Mouse (Mus musculus) kidney, adult 2 months (tissue): Measurements from ENCODE around the gene Lgals4. TPM values are rescaled to one million over a fixed set of nuclear protein-coding genes. Genes with fewer than 3 reads are reported as not detected.

Experiments used
- DNase-seq: peaks from one replicate; pipeline ENCODE4 v3.0.0; 2021
- H3K27ac ChIP-seq: fragments of 200-500 bp; 2 replicates; pipeline ENCODE4 v1.5.1; 2012; ENCODE audit warnings: low read depth, low read length, control low read depth, inconsistent platforms; ENCODE audit not compliant: insufficient read depth
- H3K27me3 ChIP-seq: fragments of 200-500 bp; replicated peaks from 2 replicates; pipeline ENCODE4 v1.6.1; 2012; ENCODE audit warnings: mild to moderate bottlenecking, moderate library complexity, low read length, inconsistent platforms; ENCODE audit not compliant: control insufficient read depth, insufficient read depth
- H3K36me3 ChIP-seq: fragments of 200-500 bp; 2 replicates; pipeline ENCODE4 v1.6.1; 2012; ENCODE audit warnings: mild to moderate bottlenecking, moderate library complexity, low read length, inconsistent platforms; ENCODE audit not compliant: control insufficient read depth, insufficient read depth
- H3K4me1 ChIP-seq: fragments of 200-500 bp; 2 replicates; pipeline ENCODE4 v1.6.1; 2011; ENCODE audit warnings: low read length; ENCODE audit not compliant: control insufficient read depth, insufficient read depth
- H3K4me3 ChIP-seq: fragments of 200-500 bp; 2 replicates; pipeline ENCODE4 v1.5.1; 2011; ENCODE audit warnings: mild to moderate bottlenecking, low read depth, low read length, control low read depth; ENCODE audit not compliant: insufficient read depth
- CTCF ChIP-seq: fragments of 200-500 bp; conservative IDR thresholded peaks from 2 replicates; pipeline ENCODE4 v1.5.1; 2011; ENCODE audit warnings: low read depth, mild to moderate bottlenecking, control low read depth, low read length, moderate library complexity, mixed read lengths; ENCODE audit not compliant: insufficient read depth, insufficient read length
- POLR2A ChIP-seq: fragments of 200-500 bp; IDR thresholded peaks from one replicate; pipeline ENCODE4 v1.6.1; 2011; ENCODE audit warnings: low read depth, low read length, control low read depth
- WGBS: fragments of 180-500 bp; shearing (Covaris S2); methylation state at CpG from one replicate; pipeline ENCODE4 v1.1.7; 2018; 5-methylcytosine and 5-hydroxymethylcytosine counted together
- polyA plus RNA-seq: library from polyadenylated mRNA; depleted of rRNA; stranded (reverse); fragments of >200 nt; gene quantifications from 2 replicates; pipeline ENCODE4 v1.2.3, GENCODE M21; 2012

The Lgals4 gene
- polyA plus RNA-seq, 1 experiment = 22.8 TPM

DNA sequence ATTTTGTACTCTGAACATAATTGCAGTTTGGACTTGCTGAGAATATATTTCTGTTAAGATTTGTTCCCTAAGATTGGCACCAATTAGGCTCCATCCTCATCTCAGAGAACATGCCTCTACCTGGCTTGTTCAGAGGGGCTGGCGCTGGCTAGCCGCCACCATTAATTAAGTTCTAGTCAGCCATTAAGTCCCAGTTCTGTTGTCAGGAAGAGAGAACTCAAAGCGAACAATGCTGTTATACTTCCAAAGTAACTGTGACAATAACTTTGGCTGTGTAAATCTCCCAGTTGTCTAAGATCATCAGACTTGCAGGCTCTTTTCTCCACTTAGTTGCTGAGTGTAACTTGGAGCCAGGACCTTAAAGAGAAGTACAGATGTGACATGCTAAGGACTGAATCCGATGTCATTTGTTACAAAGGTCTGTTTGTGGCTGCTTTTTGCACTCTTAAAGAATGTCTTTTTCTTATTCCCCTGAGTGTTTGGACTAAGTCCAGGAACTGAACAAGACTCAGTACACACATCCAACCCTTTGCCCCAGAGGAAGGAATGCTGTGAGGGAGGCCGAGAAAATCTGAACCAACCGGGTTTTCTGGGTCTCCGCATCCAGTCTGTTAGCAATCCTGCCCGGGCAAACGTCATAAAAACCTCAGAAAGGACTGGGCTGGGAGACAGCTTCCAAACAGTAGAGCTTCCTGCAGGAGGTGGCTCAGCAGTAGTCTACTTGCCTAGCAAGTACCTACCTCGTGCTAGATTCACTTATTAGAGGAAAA is 31.6 kb upstream of the Lgals4 start:
- H3K36me3 ChIP-seq = no peaks in the 10 kb centered on the region
- peak overlapping the region; percentile 97 for H3K27ac ChIP-seq
- no peak overlapping the region for H3K4me3 ChIP-seq
- peak; percentile 91 for DNase-seq
- TF ChIP-seq POLR2A (no peak), CTCF (no peak; the same call in 1 of the 2 replicates)
- WGBS = 5% methylated on average over 10 of the region's 10 CpGs
- H3K4me1 ChIP-seq = peaks cover 32% of the 10 kb centered on the region
- no peaks in the 10 kb centered on the region for H3K27me3 ChIP-seq

DNA sequence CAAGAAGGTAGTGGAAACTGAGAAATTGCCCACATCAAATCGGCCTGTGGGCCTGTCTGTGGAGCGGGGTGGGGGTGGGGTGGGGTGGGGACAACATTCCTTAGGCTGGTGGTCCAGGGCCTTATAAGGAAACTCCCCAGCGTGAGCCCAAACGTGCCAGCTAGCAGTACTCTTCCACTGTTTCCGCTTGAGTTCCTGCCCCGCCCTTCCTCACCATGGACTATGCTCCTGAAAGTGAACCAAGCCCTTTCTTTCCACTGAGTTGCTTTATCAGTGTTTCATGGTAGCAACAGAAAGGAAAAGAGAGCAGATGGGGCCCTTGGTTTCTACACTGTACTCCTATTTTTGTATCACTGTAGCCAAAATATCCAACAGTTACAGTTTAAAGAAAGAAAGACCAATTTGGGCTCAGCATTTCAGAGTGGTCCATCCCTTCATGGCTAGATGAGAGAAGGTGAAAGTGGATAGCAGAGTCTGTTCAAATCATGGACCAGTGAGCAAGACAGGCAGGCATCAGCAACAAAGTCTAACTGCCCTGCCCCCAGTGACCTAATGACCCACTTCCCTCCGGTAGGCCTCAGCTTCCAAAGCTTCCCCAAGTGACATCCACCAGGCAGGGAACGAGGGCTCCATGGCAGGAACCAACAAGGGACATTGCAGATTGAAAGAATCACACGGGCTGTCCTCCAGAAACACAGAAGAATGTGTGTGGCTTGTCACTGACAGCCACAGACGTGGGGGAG is 30.6 kb upstream of the Lgals4 start:
- DNase-seq = peak; percentile 93
- H3K27ac ChIP-seq = peak overlapping the region; percentile 97

DNA sequence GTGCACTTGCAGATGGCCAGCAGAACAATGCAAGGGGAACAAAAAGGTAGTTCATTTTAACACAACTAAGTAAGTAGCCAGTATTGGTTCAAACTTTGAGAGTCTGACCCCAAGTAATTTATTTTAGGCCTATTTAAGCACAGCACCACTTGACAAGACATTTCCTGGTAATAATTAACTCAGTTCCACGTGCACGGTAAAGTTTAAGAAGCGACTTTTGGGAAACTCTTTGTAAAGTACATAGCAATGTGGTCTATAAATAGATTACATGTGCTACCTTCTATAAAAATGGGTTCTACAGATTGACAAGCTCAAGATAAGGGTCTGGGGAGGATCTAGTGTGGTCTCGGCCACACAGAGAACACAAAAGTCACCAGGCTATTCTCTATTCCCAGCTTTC is 29.9 kb upstream of the Lgals4 start:
- Histone ChIP-seq H3K4me3 (no peak overlapping the region), H3K36me3 (no peaks in the 10 kb centered on the region), H3K27me3 (no peaks in the 10 kb centered on the region), H3K27ac (peak overlapping the region; percentile 90), H3K4me1 (peaks cover 40% of the 10 kb centered on the region)
- 12% methylated on average over 4 of the region's 4 CpGs for WGBS
- TF ChIP-seq CTCF = no peak
- DNase-seq = peak; percentile 70

More for the DNA sequence above, 30.6 kb upstream of the Lgals4 start:
- no peak overlapping the region for H3K4me3 ChIP-seq
- H3K27me3 ChIP-seq = no peaks in the 10 kb centered on the region
- WGBS = 5% methylated on average over 10 of the region's 10 CpGs
- TF ChIP-seq CTCF (no peak), POLR2A (no peak)
- peaks cover 38% of the 10 kb centered on the region for H3K4me1 ChIP-seq
- no peaks in the 10 kb centered on the region for H3K36me3 ChIP-seq

DNA sequence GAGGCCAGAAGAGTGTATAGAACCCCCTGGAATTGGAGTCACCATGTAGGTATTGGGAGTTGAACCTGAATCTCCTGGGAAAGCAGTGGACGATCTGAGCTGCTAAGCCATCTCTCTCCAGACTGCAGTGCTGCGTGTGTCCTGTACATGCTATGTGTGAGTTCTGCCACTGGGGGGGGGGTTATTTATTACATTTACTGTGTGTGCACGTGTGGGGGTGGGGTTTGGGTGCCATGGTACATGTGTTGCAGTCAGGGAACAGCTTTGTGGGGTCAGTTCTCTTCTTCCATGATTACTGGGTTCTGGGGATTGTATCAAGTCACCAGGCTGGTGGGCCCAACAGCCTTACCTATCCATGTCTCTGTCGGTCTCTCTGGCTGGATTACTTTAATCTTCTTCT is 26.8 kb upstream of the Lgals4 start:
- Histone ChIP-seq H3K36me3 (no peaks in the 10 kb centered on the region; the same call in 1 of the 2 replicates), H3K4me3 (no peak overlapping the region), H3K27me3 (no peaks in the 10 kb centered on the region), H3K4me1 (peaks cover 34% of the 10 kb centered on the region), H3K27ac (no peak overlapping the region)
- TF ChIP-seq CTCF (no peak), POLR2A (no peak)
- no peak for DNase-seq
- WGBS = 58% methylated on average over 4 of the region's 4 CpGs

DNA sequence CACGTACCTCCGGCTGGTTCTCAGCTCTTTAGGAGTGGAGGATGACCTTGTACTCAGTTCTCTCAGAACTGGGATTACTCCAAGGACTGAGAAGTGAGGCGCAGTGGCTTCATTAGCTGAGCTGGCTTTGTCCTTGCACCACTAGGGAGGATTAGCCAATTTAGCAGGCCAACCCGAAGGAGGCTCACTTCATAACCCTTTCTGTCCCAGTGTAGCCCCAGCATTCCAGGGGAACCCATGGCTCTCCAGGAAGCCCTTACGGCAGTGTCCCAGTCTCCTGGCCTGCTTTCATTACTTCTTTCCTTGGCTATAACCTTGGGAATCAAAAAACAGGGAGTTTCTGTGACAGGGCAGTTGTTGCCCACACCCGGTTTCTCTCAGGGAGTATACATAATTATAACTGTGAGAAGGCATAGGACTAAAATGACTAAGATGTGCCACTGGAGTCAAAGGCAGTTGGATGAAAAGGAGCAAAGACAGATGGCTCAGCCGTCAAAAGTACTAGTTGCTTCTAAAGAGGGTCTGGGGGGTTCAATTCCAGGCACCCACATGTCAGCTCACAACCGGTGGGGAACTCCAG is 25.9 kb upstream of the Lgals4 start:
- no peak for TF ChIP-seq CTCF
- no peak for TF ChIP-seq POLR2A
- peak; percentile 51 for DNase-seq
- Histone ChIP-seq H3K36me3 (peaks cover 2% of the 10 kb centered on the region; the same call in 1 of the 2 replicates), H3K4me3 (peak overlapping the region; percentile 75), H3K4me1 (peaks cover 34% of the 10 kb centered on the region), H3K27me3 (no peaks in the 10 kb centered on the region), H3K27ac (peak overlapping the region; percentile 95)
- 19% methylated on average over 6 of the region's 8 CpGs for WGBS

DNA sequence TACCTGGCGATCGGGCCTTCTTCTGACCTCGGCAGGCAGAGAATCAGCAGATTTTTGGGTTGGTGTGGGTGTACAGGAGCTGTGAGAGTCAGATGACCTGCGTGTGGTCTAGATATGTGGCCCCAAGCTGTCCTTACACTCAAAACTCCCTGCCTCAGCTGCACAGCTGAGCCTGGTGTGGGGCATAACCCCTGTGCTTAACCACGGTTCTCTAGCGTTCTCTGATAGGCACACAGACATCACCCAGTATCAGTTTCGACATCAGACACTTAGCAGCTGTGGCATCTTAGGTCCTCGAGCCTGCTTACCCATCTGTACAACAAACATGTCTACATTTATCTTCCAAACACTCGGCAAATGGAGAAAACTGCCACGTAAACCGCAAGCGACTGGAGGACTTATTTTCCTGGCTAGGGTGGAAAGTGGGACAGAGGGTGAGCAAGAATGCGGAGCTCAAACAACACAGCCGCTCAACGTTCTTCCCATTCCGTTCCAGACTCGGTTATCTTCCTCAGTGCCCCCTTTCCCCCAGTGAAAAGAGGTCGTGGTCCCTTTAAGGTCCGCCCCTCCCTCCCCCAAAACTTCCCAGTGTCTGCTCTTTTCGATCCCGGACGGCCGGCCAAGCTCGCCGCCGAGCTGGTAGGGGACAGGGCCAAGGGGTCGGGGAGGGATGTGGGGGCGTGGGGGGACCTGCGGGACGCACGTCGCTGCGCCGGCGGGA is 25.3 kb upstream of the Lgals4 start, which contains the start of gene Hnrnpl:
Gene Hnrnpl, plus strand, starts transcription at position 321 of the 721 bp plus-strand sequence.
- Histone ChIP-seq H3K27ac (peak within 1 kb of the TSS; percentile 95), H3K4me3 (peak within 1 kb of the TSS; percentile 75), H3K4me1 (peaks cover 34% of the 10 kb centered on the region), H3K36me3 (peaks cover 5% of the 10 kb centered on the region), H3K27me3 (no peaks in the 10 kb centered on the region)
- TF ChIP-seq POLR2A = no peak
- TF ChIP-seq CTCF = no peak
- WGBS = 3% methylated on average over 35 of the region's 35 CpGs
- DNase-seq = peak; percentile 75
